Mouse (Mus musculus): ENCODE data around the gene Hoxb2.

The Hoxb2 gene

GRCm38 (mm10) chr11:96350791-96351190 is 466 bp downstream of the Hoxb2 start:
- WGBS: 55% methylated on average over 2 of the region's 2 CpGs

- 20% methylated on average over 11 of the region's 11 CpGs for WGBS
Measured at GRCm38 (mm10) chr11:96351312-96351711, 987 bp downstream of the Hoxb2 start.

- 6% methylated on average over 20 of the region's 22 CpGs for whole genome bisulfite sequencing
Measured at GRCm38 (mm10) chr11:96351831-96352230, 1.5 kb downstream of the Hoxb2 start.

GRCm38 (mm10) chr11:96352691-96353521 is 2.6 kb downstream of the Hoxb2 start:
- 2% methylated on average over 75 of the region's 75 CpGs for WGBS

- 2% methylated on average over 14 of the region's 14 CpGs for WGBS
Measured at GRCm38 (mm10) chr11:96353522-96353841, 3.2 kb downstream of the Hoxb2 start.

GRCm38 (mm10) chr11:96353939-96354338 is 3.6 kb downstream of the Hoxb2 start:
- WGBS: 9% methylated on average over 8 of the region's 8 CpGs

GRCm38 (mm10) chr11:96354376-96354775 is 4.1 kb downstream of the Hoxb2 start:
- 3% methylated on average over 25 of the region's 25 CpGs for WGBS

- 6% methylated on average over 9 of the region's 9 CpGs for WGBS
Measured at GRCm38 (mm10) chr11:96354801-96355311, 4.5 kb downstream of the Hoxb2 start.

- WGBS: 15% methylated on average over 5 of the region's 5 CpGs
Measured at GRCm38 (mm10) chr11:96363807-96364206, 13.5 kb downstream of the Hoxb2 start.

GRCm38 (mm10) chr11:96365441-96366091 is 15.2 kb downstream of the Hoxb2 start, which contains the start of gene Hoxb1:
Gene Hoxb1 (plus strand): TSS chr11:96365752.
- whole genome bisulfite sequencing: 2% methylated on average over 26 of the region's 26 CpGs

- 3% methylated on average over 47 of the region's 47 CpGs for WGBS
Measured at GRCm38 (mm10) chr11:96366092-96367041, 16.0 kb downstream of the Hoxb2 start.

- WGBS: 18% methylated on average over 6 of the region's 6 CpGs
Measured at GRCm38 (mm10) chr11:96367141-96367540, 16.8 kb downstream of the Hoxb2 start.

GRCm38 (mm10) chr11:96368686-96369085 is 18.4 kb downstream of the Hoxb2 start:
- 32% methylated on average over 5 of the region's 5 CpGs for WGBS

GRCm38 (mm10) chr11:96369140-96369539 is 18.8 kb downstream of the Hoxb2 start:
- WGBS: 39% methylated on average over 7 of the region's 7 CpGs

GRCm38 (mm10) chr11:96371726-96372125 is 21.4 kb downstream of the Hoxb2 start:
- 68% methylated on average over 3 of the region's 3 CpGs for WGBS

GRCm38 (mm10) chr11:96372519-96372918 is 22.2 kb downstream of the Hoxb2 start:
- WGBS: 34% methylated on average over 3 of the region's 3 CpGs

- 9% methylated on average over 7 of the region's 7 CpGs for WGBS
Measured at GRCm38 (mm10) chr11:96374810-96375209, 24.5 kb downstream of the Hoxb2 start.

- WGBS: 78% methylated on average over 5 of the region's 5 CpGs
Measured at GRCm38 (mm10) chr11:96383381-96383780, 33.1 kb downstream of the Hoxb2 start.

- WGBS: 89% methylated on average over 2 of the region's 2 CpGs
Measured at GRCm38 (mm10) chr11:96387635-96388034, 37.3 kb downstream of the Hoxb2 start.

GRCm38 (mm10) chr11:96396772-96397626 is 46.7 kb downstream of the Hoxb2 start:
- 47% methylated on average over 15 of the region's 15 CpGs for WGBS

GRCm38 (mm10) chr11:96397806-96398335 is 47.5 kb downstream of the Hoxb2 start:
- 68% methylated on average over 7 of the region's 7 CpGs for WGBS
